Mouse (Mus musculus) brain, embryonic 14.5 days (tissue): ENCODE measurements around the gene Fancc. TPM values are rescaled to one million over a fixed set of nuclear protein-coding genes. Genes with fewer than 3 reads are reported as not detected.
"Not testable (repeated sequence)": the region's sequence is repeated elsewhere in the genome, so short reads cannot be mapped to it uniquely, and the experiment has no call there.

Experiments
- DNase-seq: peaks from one replicate; pipeline ENCODE4 v3.0.0-alpha.2; 2011; ENCODE audit warnings: low read depth
- CTCF ChIP-seq: fragments of 200-500 bp; IDR thresholded peaks from 2 replicates; pipeline ENCODE4 v1.5.1; 2012; ENCODE audit warnings: inconsistent platforms, mild to moderate bottlenecking, moderate library complexity, borderline replicate concordance; ENCODE audit not compliant: insufficient read depth, insufficient read length; ENCODE audit errors: extremely low read depth
- POLR2A ChIP-seq: fragments of 200-500 bp; IDR thresholded peaks from 2 replicates; pipeline ENCODE4 v1.6.1; 2012; ENCODE audit warnings: mild to moderate bottlenecking, inconsistent platforms, borderline replicate concordance; ENCODE audit not compliant: poor library complexity, insufficient read depth, insufficient read length, severe bottlenecking; ENCODE audit errors: extremely low read depth
- polyA plus RNA-seq: library from polyadenylated mRNA; depleted of rRNA; stranded (reverse); fragments of >200 nt; gene quantifications from 2 replicates; pipeline ENCODE4 v1.2.3, GENCODE M21; 2012

The Fancc gene
- polyA plus RNA-seq, 1 experiment = 12.7 TPM

DNA sequence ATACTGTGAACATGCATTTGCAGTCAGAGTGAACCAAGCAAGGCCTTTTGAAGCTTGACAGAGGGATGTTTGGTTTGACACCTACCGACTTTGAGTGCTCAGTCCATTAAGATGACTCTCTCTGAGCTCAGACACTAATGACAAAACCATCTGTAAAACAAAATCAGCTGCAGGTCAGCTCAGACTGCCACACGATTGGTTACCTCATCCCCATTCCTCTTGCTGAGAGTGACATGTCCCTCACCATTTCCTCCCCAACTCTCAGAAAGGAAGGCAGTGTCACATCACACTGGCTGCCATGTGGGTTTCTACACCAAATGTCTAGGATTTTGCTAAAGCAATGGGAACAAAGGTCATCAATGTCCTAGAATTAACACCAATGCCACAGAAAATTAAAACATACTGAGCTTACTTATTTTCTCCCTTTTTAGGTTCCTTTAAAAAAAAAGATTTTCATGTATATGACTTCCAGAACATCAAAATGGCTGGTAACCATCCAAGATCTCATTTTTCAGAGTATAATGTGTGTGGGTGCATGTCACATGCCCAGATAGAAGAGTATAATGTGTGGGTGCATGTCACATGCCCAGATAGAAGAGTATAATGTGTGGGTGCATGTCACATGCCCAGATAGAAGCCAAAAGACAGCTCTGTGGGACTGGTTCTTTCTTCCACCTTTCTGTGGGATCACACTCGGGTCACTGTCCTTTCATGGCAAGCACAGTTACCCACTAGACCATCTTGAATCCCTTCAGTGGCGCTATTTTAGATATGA, 136.8 kb downstream of the Fancc start:
- DNase-seq = no peak
- TF ChIP-seq POLR2A (no peak), CTCF (no peak)

DNA sequence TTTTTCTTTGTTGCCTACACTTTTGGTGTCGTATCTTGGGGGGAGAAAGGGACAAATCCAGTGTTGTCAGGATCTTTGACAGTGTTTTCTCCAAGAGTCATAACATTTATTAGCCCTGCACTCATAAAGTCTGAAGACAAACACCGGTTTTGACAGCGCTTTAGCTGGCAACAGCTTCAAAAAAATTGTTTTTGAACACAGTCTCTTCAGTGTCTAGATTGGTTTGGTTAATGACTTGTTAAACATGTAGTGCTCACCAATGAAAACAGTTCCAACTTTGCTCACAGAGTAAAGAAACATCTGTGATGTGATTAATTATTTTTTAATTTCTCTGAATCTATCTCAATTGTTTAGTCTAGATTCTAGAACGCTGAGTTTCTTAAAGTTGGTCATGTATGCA, 137.7 kb downstream of the Fancc start:
- no peak for DNase-seq
- TF ChIP-seq CTCF = no peak
- no peak for TF ChIP-seq POLR2A

DNA sequence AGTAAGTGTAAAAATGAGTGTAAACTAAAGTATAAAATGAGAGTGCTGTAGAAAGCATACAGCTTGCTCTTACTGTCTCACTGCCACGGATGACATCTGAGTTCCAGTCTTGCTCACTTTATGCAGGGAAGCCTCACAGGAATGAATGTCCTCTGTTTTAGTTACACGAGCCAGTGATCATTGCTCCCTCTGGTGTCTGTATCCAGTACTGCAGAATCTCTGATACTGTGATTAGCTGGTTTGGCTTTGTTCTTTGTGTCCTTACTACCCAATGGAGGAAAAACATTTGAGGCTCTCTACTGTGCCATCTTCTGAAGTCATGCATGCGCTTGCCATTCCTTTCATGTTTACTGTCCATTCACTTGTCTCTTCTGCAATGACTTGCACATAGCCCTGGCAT, 140.5 kb downstream of the Fancc start:
- TF ChIP-seq POLR2A (no peak), CTCF (peak; percentile 74; the same call in 1 of the 2 replicates)
- DNase-seq = peak; percentile 77

DNA sequence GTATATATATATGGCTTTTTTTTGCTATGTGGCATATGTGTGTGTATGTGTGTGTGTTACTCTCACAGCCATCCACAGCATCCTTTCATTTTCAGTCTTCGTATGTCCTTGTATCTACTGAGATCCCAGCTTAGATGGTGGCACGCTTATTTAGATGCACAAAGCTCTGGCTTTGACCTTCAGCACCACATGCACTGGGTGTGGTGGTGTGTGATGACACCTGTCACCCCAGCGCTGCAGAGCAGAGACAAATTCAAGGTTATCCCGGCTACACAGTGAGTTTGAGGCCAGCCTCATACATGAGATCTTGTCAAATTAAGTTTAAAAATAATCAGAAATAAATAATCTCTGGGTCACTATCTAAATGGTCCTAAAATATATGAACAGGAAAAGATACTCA, 141.0 kb downstream of the Fancc start:
- TF ChIP-seq CTCF (no peak), POLR2A (no peak)
- DNase-seq = no peak

DNA sequence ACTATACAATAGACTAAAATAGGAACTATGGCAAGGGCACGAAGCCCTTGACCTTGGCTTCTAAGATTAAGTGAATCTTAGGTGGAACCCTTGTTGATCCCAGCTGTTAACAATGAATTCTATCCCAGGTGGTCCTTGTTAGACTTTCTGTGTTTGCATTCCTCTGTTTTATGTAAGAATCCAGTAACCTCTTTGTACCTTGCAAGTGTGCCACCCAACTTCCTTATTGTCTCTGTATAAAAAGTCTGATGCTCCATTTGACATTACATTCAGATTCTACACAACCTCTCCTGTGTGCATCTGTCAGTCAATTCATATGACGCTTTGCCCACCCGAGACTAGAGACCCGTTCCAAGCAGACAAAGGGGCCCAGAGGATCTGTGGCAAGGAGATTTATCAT, 143.8 kb downstream of the Fancc start:
- not testable (repeated sequence) for DNase-seq

DNA sequence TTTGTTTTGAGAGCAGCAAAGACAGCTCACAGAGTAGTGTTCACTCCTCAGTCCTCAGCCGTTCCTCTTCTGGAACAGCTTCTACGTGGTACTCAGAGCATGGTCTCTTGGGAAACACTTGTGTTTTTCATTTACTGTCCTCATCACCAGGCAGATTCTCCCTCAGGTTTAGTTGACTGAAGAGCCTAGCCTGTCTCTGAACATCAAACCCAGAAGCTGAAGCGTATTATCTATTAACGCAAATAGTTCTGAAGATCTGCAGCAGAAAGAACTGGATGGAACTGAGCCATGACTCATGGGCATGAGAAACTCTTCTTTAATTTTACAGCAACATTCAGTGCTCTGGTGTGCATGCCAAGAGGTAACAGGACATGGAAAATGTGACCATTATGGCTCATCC, 147.0 kb downstream of the Fancc start:
- no peak for DNase-seq
- TF ChIP-seq POLR2A = no peak
- TF ChIP-seq CTCF = no peak

DNA sequence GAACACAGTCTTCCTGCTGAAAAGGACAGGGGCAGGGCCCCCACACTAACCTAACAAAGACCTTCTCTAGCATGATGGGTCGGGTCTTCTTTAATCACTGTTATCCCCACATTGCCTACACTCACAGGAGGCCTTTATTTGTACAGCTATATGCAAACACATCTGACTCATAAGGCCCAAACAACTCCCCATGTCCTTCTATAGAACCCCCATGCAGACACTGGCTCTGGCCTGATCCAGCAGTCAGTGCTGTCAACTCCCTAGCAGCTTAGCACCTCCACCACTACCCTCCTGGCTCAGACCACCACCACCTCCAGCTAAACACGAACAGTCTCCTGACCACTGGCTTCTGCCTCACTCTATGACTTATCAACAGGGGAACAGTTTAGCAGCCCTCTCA, 149.4 kb downstream of the Fancc start:
- no peak for DNase-seq
- TF ChIP-seq CTCF (no peak), POLR2A (no peak)

DNA sequence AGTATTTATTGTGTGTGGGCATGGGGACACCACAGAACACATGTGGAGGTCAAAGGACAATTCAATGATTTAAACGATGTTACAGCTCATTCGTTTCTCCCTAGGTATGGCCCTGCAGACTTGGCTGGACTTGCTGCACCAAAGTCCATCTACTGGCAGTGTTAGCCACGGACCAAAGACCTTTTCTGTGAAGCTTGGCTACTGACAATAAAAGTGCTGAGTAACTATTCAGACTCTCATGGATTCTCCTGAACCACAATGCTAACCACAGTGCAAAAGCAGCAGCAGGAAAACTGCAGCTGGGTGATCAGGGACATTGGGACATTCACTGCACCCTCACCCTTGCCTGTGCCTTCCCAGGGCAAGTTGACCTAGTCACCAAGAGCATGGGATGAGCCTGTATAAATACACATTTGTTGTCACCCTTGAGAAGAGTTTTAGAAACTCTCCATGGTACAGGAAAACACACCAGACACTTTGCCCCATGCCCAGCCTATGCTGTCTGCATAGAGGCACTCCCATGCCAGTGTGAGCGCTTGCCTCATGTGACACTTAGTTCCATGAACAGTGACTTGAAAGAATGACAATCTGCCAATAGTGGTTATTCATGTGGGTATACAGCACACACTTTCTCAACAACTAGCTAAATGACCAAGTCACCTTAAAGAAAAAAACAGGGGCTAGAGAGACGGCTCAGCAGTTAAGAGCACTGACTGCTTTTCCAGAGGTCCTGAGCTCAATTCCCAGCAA, 151.4 kb downstream of the Fancc start:
- DNase-seq = no peak
- TF ChIP-seq CTCF (no peak), POLR2A (no peak)

DNA sequence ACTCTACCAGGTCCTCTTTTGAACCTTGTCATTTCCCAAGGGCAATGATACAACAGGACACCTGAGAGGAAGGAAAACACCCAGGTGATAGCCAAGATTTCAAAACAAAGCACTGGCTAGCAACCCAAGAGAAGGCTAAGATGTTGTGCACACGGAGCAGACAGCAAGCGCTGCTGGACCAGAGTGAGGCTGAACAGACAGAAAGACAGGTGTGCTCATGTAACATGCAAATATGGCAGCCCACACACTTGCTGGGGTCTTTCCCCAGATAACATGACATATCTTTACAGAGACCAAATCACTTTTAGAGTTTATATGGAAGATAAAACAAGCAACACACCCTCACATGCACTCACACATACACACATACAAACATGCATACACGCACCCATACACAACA, 152.6 kb downstream of the Fancc start:
- DNase-seq = no peak
- TF ChIP-seq CTCF (no peak), POLR2A (no peak)

DNA sequence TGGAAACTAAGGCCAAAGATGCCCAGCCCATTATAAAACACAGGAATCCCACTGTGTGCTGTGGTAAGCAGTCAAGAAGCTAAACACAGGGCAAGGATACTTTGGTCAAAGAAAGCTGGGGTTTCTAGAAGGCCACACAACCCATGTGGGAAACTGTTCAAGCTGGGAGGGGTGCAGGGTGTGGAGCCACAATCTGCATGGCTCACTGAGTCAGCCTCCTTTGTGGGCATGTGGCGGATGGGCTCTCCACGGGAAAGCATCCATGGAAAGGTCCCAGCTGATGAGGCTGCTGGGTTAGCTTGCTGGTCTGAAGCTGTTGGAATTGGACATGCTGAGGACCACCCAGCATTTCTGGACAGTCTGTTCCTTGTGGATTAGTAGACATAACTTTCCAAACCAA, 154.3 kb downstream of the Fancc start:
- no peak for DNase-seq
- TF ChIP-seq POLR2A = no peak
- no peak for TF ChIP-seq CTCF

DNA sequence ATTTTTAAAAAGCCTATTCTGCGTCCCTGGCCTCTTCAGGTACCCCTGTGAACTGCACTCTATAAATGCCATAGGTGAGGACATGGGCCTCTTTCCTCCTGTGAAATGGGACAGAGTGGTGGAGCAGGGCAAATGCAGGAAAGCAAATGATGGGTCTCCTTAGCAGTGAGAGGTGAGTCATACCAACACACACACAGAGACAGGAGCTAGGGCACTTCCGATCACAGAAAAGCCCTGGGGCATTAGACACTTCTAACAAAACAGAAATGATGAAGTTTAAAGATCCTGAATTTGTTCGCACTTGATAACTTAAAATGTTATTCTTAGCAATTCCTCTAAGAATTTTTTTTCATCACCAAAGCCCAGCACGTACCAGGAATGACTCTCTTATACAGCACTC, 157.1 kb downstream of the Fancc start:
- TF ChIP-seq CTCF (no peak), POLR2A (no peak)

More for the DNA sequence above, 157.1 kb downstream of the Fancc start:
- DNase-seq = no peak
